Mouse (Mus musculus): ENCODE data around the gene Cdca4. TPM values are rescaled to one million over a fixed set of nuclear protein-coding genes. Genes with fewer than 3 reads are reported as not detected.

Cdca4 gene
- polyA plus RNA-seq, 1 experiment from 2014 or later: 30.3 TPM

Other genes starting within 250 kb of the Cdca4 start
- 1.7 and 2.5 TPM in 2 replicates for gene Inf2, start 240.6 kb downstream of the Cdca4 start, polyA plus RNA-seq (2015; fragmentation: Nextera tagmentation; extraction: Ambion mirVana)
- 7.6 and 8.6 TPM in 2 replicates for gene Adssl1, start 209.4 kb downstream of the Cdca4 start, polyA plus RNA-seq (2015; fragmentation: Nextera tagmentation; extraction: Ambion mirVana)
- gene Siva1, start 184.7 kb downstream of the Cdca4 start, polyA plus RNA-seq (2015; fragmentation: Nextera tagmentation; extraction: Ambion mirVana): 48.0 and 96.7 TPM in 2 replicates
- gene Akt1, start 154.5 kb downstream of the Cdca4 start, polyA plus RNA-seq (2015; fragmentation: Nextera tagmentation; extraction: Ambion mirVana): 70.5 and 120 TPM in 2 replicates
- gene Zbtb42, start 150.6 kb downstream of the Cdca4 start, polyA plus RNA-seq (2015; fragmentation: Nextera tagmentation; extraction: Ambion mirVana): 1.8 and 2.4 TPM in 2 replicates
- gene Cep170b, start 109.0 kb downstream of the Cdca4 start, polyA plus RNA-seq (2015; fragmentation: Nextera tagmentation; extraction: Ambion mirVana): 34.7 and 43.3 TPM in 2 replicates
- 8.4 and 42.0 TPM in 2 replicates for gene Pld4, start 68.8 kb downstream of the Cdca4 start, polyA plus RNA-seq (2015; fragmentation: Nextera tagmentation; extraction: Ambion mirVana)
- gene Ahnak2, start 26.8 kb downstream of the Cdca4 start, polyA plus RNA-seq (2015; fragmentation: Nextera tagmentation; extraction: Ambion mirVana): 4.5 and 5.7 TPM in 2 replicates
- 19.6 and 21.1 TPM in 2 replicates for gene Clba1, start 20.5 kb downstream of the Cdca4 start, polyA plus RNA-seq (2015; fragmentation: Nextera tagmentation; extraction: Ambion mirVana)
- 0.08 and 2.8 TPM in 2 replicates for gene Gpr132, start 38.8 kb upstream of the Cdca4 start, polyA plus RNA-seq (2015; fragmentation: Nextera tagmentation; extraction: Ambion mirVana)
- 13.6 and 14.8 TPM in 2 replicates for gene Jag2, start 100.4 kb upstream of the Cdca4 start, polyA plus RNA-seq (2015; fragmentation: Nextera tagmentation; extraction: Ambion mirVana)
- 62.4 and 66.8 TPM in 2 replicates for gene Nudt14, start 112.7 kb upstream of the Cdca4 start, polyA plus RNA-seq (2015; fragmentation: Nextera tagmentation; extraction: Ambion mirVana)
- gene Btbd6, start 147.1 kb upstream of the Cdca4 start, polyA plus RNA-seq (2015; fragmentation: Nextera tagmentation; extraction: Ambion mirVana): 46.3 and 50.0 TPM in 2 replicates
- 44.1 and 49.3 TPM in 2 replicates for gene Brf1, start 171.3 kb upstream of the Cdca4 start, polyA plus RNA-seq (2015; fragmentation: Nextera tagmentation; extraction: Ambion mirVana)
- gene Pacs2, start 185.1 kb upstream of the Cdca4 start, polyA plus RNA-seq (2015; fragmentation: Nextera tagmentation; extraction: Ambion mirVana): 21.9 and 27.6 TPM in 2 replicates
- not detected in 2 replicates for gene Tex22, start 245.1 kb upstream of the Cdca4 start, polyA plus RNA-seq (2015; fragmentation: Nextera tagmentation; extraction: Ambion mirVana)

Data from neural tube, embryonic 15.5 days (tissue).